Mouse (Mus musculus): ENCODE measurements around the gene Fras1. TPM values are rescaled to one million over a fixed set of nuclear protein-coding genes. Genes with fewer than 3 reads are reported as not detected.

The Fras1 gene
- polyA plus RNA-seq, 1 experiment from 2014 or later = 13.8 TPM

GRCm38 (mm10) chr5:96824769-96825327 is 451.1 kb downstream of the Fras1 start:
- DNase-seq (ENCODE audit: low spot score) = no peak

GRCm38 (mm10) chr5:96827176-96827575 is 453.4 kb downstream of the Fras1 start:
- DNase-seq (ENCODE audit: low spot score) = no peak
- Histone ChIP-seq H3K4me3 (ENCODE audit: low read depth, low read length) (no peak overlapping the region), H3K27me3 (replicated peaks; ENCODE audit: control insufficient read depth, insufficient read depth, low read length) (no peaks in the 10 kb centered on the region), H3K9me3 (ENCODE audit: control insufficient read depth, low read length) (no peaks in the 10 kb centered on the region), H3K27ac (ENCODE audit: low read depth, low read length) (no peak overlapping the region), H3K9ac (ENCODE audit: low read depth, low read length) (no peak overlapping the region), H3K4me2 (no peak overlapping the region), H3K36me3 (ENCODE audit: control insufficient read depth, insufficient read depth, low read length) (no peaks in the 10 kb centered on the region), H3K4me1 (replicated peaks; ENCODE audit: control insufficient read depth, insufficient read depth, low read length) (no peaks in the 10 kb centered on the region)
- ATAC-seq (replicated peaks; ENCODE audit: low FRiP score) = no peak
- 51% methylated on average over 1 of the region's 1 CpGs for WGBS

More at GRCm38 (mm10) chr5:96824769-96825327, 451.1 kb downstream of the Fras1 start:
- Histone ChIP-seq H3K27ac (ENCODE audit: low read depth, low read length) (no peak overlapping the region), H3K9ac (ENCODE audit: low read depth, low read length) (no peak overlapping the region), H3K4me2 (no peak overlapping the region), H3K36me3 (ENCODE audit: control insufficient read depth, insufficient read depth, low read length) (no peaks in the 10 kb centered on the region), H3K4me1 (replicated peaks; ENCODE audit: control insufficient read depth, insufficient read depth, low read length) (no peaks in the 10 kb centered on the region), H3K27me3 (replicated peaks; ENCODE audit: control insufficient read depth, insufficient read depth, low read length) (no peaks in the 10 kb centered on the region), H3K9me3 (ENCODE audit: control insufficient read depth, low read length) (no peaks in the 10 kb centered on the region), H3K4me3 (ENCODE audit: low read depth, low read length) (no peak overlapping the region)
- WGBS = 81% methylated on average over 13 of the region's 13 CpGs
- no peak for ATAC-seq (replicated peaks; ENCODE audit: low FRiP score)

Other genes with a start within 250 kb of the Fras1 start
- 9.6 and 11.5 TPM in 2 replicates for gene Cnot6l, start 209.8 kb upstream of the Fras1 start, polyA plus RNA-seq (2014; fragmentation: Nextera tagmentation; extraction: Ambion mirVana)
- 31.0 and 33.0 TPM in 2 replicates for gene Mrpl1, start 164.5 kb upstream of the Fras1 start, polyA plus RNA-seq (2014; fragmentation: Nextera tagmentation; extraction: Ambion mirVana)